Mouse (Mus musculus): Measurements from ENCODE around the gene Trappc6a. TPM values are rescaled to one million over a fixed set of nuclear protein-coding genes. Genes with fewer than 3 reads are reported as not detected.

Gene Trappc6a
- polyA plus RNA-seq, 1 experiment from 2014 or later = 61.8 TPM

- H3K4me2 ChIP-seq (ENCODE audit: low read depth, low read length) = no peak overlapping the region
- DNase-seq (ENCODE audit: low spot score) = peak; percentile 59
- H3K9ac ChIP-seq (ENCODE audit: low read depth, low read length) = peak overlapping the region; percentile 14; the same call in 1 of the 2 replicates
- no peak for ATAC-seq (ENCODE audit: low read depth)
- H3K9me3 ChIP-seq (ENCODE audit: control insufficient read depth, low read length) = no peaks in the 10 kb centered on the region
- no peak overlapping the region for H3K4me3 ChIP-seq (ENCODE audit: low read depth, low read length)
- no peaks in the 10 kb centered on the region; the same call in 1 of the 2 replicates for H3K4me1 ChIP-seq (ENCODE audit: control insufficient read depth, insufficient read depth, low read length)
- 41% methylated on average over 20 of the region's 20 CpGs for WGBS
- no peak overlapping the region for H3K27ac ChIP-seq (replicated peaks; ENCODE audit: low read depth, low read length)
- H3K27me3 ChIP-seq (replicated peaks; ENCODE audit: control insufficient read depth, insufficient read depth, low read length) = peaks cover 20% of the 10 kb centered on the region
- H3K36me3 ChIP-seq (ENCODE audit: control insufficient read depth, insufficient read depth, low read length) = no peaks in the 10 kb centered on the region
Measured at GRCm38 (mm10) chr7:19495521-19496213, 12.5 kb upstream of the Trappc6a start.

GRCm38 (mm10) chr7:19496214-19496555 is 12.0 kb upstream of the Trappc6a start:
- Histone ChIP-seq H3K9me3 (ENCODE audit: control insufficient read depth, low read length) (no peaks in the 10 kb centered on the region), H3K4me1 (ENCODE audit: control insufficient read depth, insufficient read depth, low read length) (no peaks in the 10 kb centered on the region; the same call in 1 of the 2 replicates), H3K27me3 (replicated peaks; ENCODE audit: control insufficient read depth, insufficient read depth, low read length) (peaks cover 15% of the 10 kb centered on the region), H3K4me2 (ENCODE audit: low read depth, low read length) (no peak overlapping the region), H3K36me3 (ENCODE audit: control insufficient read depth, insufficient read depth, low read length) (no peaks in the 10 kb centered on the region), H3K9ac (ENCODE audit: low read depth, low read length) (no peak overlapping the region), H3K27ac (replicated peaks; ENCODE audit: low read depth, low read length) (no peak overlapping the region), H3K4me3 (ENCODE audit: low read depth, low read length) (no peak overlapping the region)
- ATAC-seq (ENCODE audit: low read depth) (no peak), DNase-seq (ENCODE audit: low spot score) (no peak)
- 50% methylated on average over 5 of the region's 5 CpGs for WGBS

GRCm38 (mm10) chr7:19498326-19498725 is 9.9 kb upstream of the Trappc6a start:
- Histone ChIP-seq H3K27me3 (replicated peaks; ENCODE audit: control insufficient read depth, insufficient read depth, low read length) (no peaks in the 10 kb centered on the region), H3K4me1 (ENCODE audit: control insufficient read depth, insufficient read depth, low read length) (no peaks in the 10 kb centered on the region; the same call in 1 of the 2 replicates), H3K9me3 (ENCODE audit: control insufficient read depth, low read length) (no peaks in the 10 kb centered on the region), H3K27ac (replicated peaks; ENCODE audit: low read depth, low read length) (no peak overlapping the region), H3K9ac (ENCODE audit: low read depth, low read length) (no peak overlapping the region), H3K4me2 (ENCODE audit: low read depth, low read length) (no peak overlapping the region), H3K36me3 (ENCODE audit: control insufficient read depth, insufficient read depth, low read length) (no peaks in the 10 kb centered on the region), H3K4me3 (ENCODE audit: low read depth, low read length) (no peak overlapping the region)
- no peak for DNase-seq (ENCODE audit: low spot score)
- 62% methylated on average over 4 of the region's 4 CpGs for WGBS
- ATAC-seq (ENCODE audit: low read depth) = no peak

DNA sequence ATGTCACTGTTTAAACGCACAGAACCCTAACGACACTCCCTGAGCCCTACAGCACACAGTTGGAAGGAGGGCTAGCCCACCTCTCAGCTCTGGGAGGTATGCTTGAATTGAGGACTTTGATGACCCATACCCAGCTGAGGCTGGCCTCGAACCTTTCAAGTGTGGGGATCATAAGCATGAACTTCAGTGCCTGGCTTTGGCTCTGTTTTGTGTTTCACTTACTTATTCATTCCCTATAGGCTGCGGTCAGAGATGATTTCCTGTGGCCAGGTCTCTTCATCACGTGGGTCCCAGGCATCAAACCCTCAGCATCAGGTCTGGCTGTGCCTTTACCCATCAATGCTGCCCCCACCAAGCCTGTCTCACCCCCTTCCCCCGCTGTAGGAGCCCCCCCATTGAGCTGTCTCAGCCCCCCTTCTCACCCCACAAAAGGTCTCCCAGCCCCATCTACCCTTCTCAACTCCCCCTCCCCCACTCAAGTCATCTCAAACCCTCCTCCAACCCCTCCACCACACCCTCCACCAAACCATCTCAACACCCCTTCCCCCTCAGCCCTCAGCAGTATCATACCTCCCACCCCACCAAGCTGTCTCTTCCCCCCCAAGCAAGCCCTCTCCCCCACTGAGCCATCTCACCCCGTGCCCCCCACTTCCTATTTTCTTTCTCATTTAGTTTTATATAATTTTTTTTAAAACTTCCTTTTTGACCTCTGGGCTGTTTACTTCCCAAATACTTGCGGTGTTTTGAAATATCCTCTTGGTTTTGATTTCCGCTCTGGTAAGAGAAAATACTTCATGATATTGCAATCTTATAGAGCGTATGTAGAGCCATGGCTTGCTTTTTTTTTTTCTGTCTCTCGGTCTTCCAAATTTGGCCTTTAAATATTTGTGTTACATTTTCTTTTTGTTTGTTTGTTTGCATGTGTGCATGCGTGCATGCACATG is 7.5 kb upstream of the Trappc6a start:
- Histone ChIP-seq H3K9ac (ENCODE audit: low read depth, low read length) (no peak overlapping the region), H3K36me3 (ENCODE audit: control insufficient read depth, insufficient read depth, low read length) (no peaks in the 10 kb centered on the region), H3K27me3 (replicated peaks; ENCODE audit: control insufficient read depth, insufficient read depth, low read length) (no peaks in the 10 kb centered on the region), H3K27ac (replicated peaks; ENCODE audit: low read depth, low read length) (no peak overlapping the region), H3K4me2 (ENCODE audit: low read depth, low read length) (no peak overlapping the region), H3K9me3 (ENCODE audit: control insufficient read depth, low read length) (no peaks in the 10 kb centered on the region), H3K4me1 (ENCODE audit: control insufficient read depth, insufficient read depth, low read length) (no peaks in the 10 kb centered on the region), H3K4me3 (ENCODE audit: low read depth, low read length) (no peak overlapping the region)
- WGBS = 62% methylated on average over 12 of the region's 12 CpGs
- DNase-seq (ENCODE audit: low spot score) (no peak), ATAC-seq (ENCODE audit: low read depth) (no peak)

GRCm38 (mm10) chr7:19501658-19502057 is 6.5 kb upstream of the Trappc6a start:
- Histone ChIP-seq H3K4me3 (ENCODE audit: low read depth, low read length) (no peak overlapping the region), H3K27me3 (replicated peaks; ENCODE audit: control insufficient read depth, insufficient read depth, low read length) (no peaks in the 10 kb centered on the region), H3K27ac (replicated peaks; ENCODE audit: low read depth, low read length) (no peak overlapping the region), H3K36me3 (ENCODE audit: control insufficient read depth, insufficient read depth, low read length) (no peaks in the 10 kb centered on the region), H3K9ac (ENCODE audit: low read depth, low read length) (no peak overlapping the region), H3K4me1 (ENCODE audit: control insufficient read depth, insufficient read depth, low read length) (no peaks in the 10 kb centered on the region), H3K4me2 (ENCODE audit: low read depth, low read length) (no peak overlapping the region), H3K9me3 (ENCODE audit: control insufficient read depth, low read length) (no peaks in the 10 kb centered on the region)
- 60% methylated on average over 4 of the region's 4 CpGs for WGBS
- no peak for DNase-seq (ENCODE audit: low spot score)
- no peak for ATAC-seq (ENCODE audit: low read depth)

GRCm38 (mm10) chr7:19503481-19504068 is 4.6 kb upstream of the Trappc6a start:
- Histone ChIP-seq H3K4me3 (ENCODE audit: low read depth, low read length) (no peak overlapping the region), H3K4me2 (ENCODE audit: low read depth, low read length) (no peak overlapping the region), H3K27ac (replicated peaks; ENCODE audit: low read depth, low read length) (no peak overlapping the region), H3K9me3 (ENCODE audit: control insufficient read depth, low read length) (no peaks in the 10 kb centered on the region), H3K9ac (ENCODE audit: low read depth, low read length) (no peak overlapping the region; the same call in 1 of the 2 replicates), H3K27me3 (replicated peaks; ENCODE audit: control insufficient read depth, insufficient read depth, low read length) (no peaks in the 10 kb centered on the region), H3K36me3 (ENCODE audit: control insufficient read depth, insufficient read depth, low read length) (no peaks in the 10 kb centered on the region), H3K4me1 (ENCODE audit: control insufficient read depth, insufficient read depth, low read length) (no peaks in the 10 kb centered on the region)
- DNase-seq (ENCODE audit: low spot score) (peak; percentile 55), ATAC-seq (ENCODE audit: low read depth) (no peak)
- 37% methylated on average over 5 of the region's 5 CpGs for WGBS

- H3K4me2 ChIP-seq (ENCODE audit: low read depth, low read length) = peak overlapping the region; percentile 98
- no peak for ATAC-seq (ENCODE audit: low read depth)
- no peaks in the 10 kb centered on the region for H3K27me3 ChIP-seq (replicated peaks; ENCODE audit: control insufficient read depth, insufficient read depth, low read length)
- H3K27ac ChIP-seq (replicated peaks; ENCODE audit: low read depth, low read length) = no peak overlapping the region
- H3K4me3 ChIP-seq (ENCODE audit: low read depth, low read length) = peak overlapping the region; percentile 81
- H3K9me3 ChIP-seq (ENCODE audit: control insufficient read depth, low read length) = no peaks in the 10 kb centered on the region
- H3K36me3 ChIP-seq (ENCODE audit: control insufficient read depth, insufficient read depth, low read length) = no peaks in the 10 kb centered on the region
- no peak overlapping the region; the same call in 1 of the 2 replicates for H3K9ac ChIP-seq (ENCODE audit: low read depth, low read length)
- no peaks in the 10 kb centered on the region for H3K4me1 ChIP-seq (ENCODE audit: control insufficient read depth, insufficient read depth, low read length)
- WGBS = 33% methylated on average over 6 of the region's 6 CpGs
- no peak for DNase-seq (ENCODE audit: low spot score)
Measured at GRCm38 (mm10) chr7:19506326-19506725, 1.9 kb upstream of the Trappc6a start.

GRCm38 (mm10) chr7:19506969-19507611 is 1.1 kb upstream of the Trappc6a start:
- Histone ChIP-seq H3K27me3 (replicated peaks; ENCODE audit: control insufficient read depth, insufficient read depth, low read length) (no peaks in the 10 kb centered on the region), H3K36me3 (ENCODE audit: control insufficient read depth, insufficient read depth, low read length) (no peaks in the 10 kb centered on the region), H3K27ac (replicated peaks; ENCODE audit: low read depth, low read length) (no peak overlapping the region), H3K4me3 (ENCODE audit: low read depth, low read length) (peak overlapping the region; percentile 81), H3K4me2 (ENCODE audit: low read depth, low read length) (peak overlapping the region; percentile 98), H3K4me1 (ENCODE audit: control insufficient read depth, insufficient read depth, low read length) (no peaks in the 10 kb centered on the region), H3K9ac (ENCODE audit: low read depth, low read length) (peak overlapping the region; percentile 86), H3K9me3 (ENCODE audit: control insufficient read depth, low read length) (no peaks in the 10 kb centered on the region)
- 2% methylated on average over 17 of the region's 71 CpGs for WGBS
- DNase-seq (ENCODE audit: low spot score) (peak; percentile 71), ATAC-seq (ENCODE audit: low read depth) (peak; percentile 16; the same call in 1 of the 2 replicates)
